Mouse (Mus musculus) gastrocnemius, postnatal 10 days (tissue): ENCODE results near the gene Cacnb2. TPM values are rescaled to one million over a fixed set of nuclear protein-coding genes. Genes with fewer than 3 reads are reported as not detected.
"Not testable (repeated sequence)": the region's sequence is repeated elsewhere in the genome, so short reads cannot be mapped to it uniquely, and the experiment has no call there.

Source experiments
- DNase-seq: peaks from one replicate; pipeline ENCODE4 v3.0.0; 2021; ENCODE audit warnings: mixed read lengths
- total RNA-seq, 2 experiments: library from RNA; stranded (reverse); gene quantifications; 2 replicates each; pipeline ENCODE4 v1.2.3; 2021

Cacnb2 gene
- total RNA-seq, 2 experiments from 2014 or later, result 1.6 to 1.8 TPM

DNA sequence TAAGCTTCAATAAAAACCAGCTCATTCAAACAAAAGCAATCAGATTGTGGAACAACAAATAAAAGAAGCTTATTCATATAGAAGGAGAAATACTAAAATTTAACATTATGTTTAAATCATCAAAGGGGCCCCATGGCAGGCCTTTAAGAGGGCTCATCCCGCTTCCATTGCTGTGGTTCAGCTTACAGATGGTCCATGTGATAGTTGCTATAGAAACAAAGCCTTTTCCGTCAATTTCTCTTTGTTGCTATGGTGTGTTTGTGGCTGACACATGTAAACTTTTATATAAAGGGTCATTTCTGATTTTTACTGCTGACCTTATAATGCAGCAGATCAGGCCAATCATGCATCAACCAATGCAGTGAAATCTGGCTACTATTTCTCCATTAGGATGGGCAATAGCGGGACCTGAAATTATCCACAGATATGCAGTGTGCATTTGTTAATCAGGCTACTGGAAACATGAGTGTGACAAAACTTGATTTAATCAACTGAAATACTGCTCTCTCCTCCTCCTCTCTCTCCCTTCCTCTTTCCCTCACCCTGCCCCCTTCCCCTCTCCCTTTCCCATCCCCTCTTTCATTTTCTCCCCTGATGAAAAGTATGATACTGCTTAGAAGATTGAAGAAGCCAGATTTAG is 54.4 kb downstream of the Cacnb2 start:
- no peak for DNase-seq

DNA sequence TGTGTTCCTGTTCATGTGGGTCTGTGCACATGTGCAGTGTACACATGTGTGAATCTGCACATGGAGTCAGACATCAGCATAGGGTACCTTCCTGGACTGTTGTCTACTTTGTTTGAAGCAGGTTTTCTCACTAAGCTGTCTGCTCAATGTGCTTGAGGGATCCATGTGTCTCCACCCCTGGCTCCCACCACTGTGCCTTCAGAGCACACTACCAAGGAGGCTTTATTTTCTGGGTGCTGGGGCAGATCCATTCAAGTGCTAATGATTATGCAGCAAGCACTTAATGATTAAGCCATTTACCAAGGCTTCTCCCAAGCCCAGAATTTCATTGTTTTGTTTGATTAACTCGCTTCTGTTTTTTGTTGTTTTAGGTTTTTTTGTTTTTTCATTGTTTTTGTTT is 62.3 kb downstream of the Cacnb2 start:
- DNase-seq, result no peak

DNA sequence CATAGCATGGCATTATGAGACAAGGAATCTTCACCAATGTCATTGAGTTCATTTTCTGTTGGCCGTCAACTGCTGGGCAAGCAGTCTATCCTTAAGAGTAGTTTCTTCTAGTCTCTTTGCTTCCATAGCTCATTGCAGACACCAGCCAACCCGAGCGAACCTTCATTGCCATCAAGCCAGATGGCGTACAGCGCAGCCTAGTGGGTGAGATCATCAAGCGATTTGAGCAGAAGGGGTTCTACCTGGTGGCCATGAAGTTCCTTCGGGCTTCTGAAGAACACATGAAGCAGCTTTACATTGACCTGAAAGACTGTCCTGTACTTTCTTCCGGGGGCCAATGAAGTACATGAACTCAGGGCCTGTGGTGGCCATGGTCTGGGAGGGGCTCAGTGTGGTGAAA is 69.2 kb downstream of the Cacnb2 start:
- no peak for DNase-seq

DNA sequence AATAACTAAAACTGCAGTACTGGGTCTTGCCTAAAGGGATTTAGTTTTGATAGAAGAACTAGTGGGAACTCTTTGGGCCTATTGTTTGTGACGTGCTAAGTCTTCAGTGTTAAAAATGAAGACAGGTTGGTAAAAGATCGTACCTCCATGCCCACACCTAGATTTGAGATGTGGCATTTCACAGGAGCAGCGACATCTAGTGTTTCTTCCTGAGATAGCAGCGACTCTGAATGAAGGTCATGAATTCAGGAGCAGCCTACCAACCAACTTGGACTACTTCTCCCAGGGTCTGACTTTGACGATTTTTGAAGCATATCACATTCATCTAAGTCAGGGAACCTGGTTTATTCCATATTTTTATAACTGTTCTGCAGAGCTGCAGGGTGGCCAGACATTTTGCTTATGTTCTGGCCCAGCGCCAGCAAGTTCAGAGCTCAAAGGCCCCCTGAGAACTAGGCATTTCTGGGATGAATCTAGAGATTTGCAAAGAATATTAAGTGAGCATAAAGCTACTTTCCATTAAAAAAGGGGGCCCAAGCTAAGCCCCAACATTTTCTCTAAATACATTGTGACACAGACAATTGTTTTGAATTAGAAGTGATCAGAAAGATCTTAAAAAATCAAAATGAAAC is 74.1 kb downstream of the Cacnb2 start:
- peak; percentile 14 for DNase-seq

DNA sequence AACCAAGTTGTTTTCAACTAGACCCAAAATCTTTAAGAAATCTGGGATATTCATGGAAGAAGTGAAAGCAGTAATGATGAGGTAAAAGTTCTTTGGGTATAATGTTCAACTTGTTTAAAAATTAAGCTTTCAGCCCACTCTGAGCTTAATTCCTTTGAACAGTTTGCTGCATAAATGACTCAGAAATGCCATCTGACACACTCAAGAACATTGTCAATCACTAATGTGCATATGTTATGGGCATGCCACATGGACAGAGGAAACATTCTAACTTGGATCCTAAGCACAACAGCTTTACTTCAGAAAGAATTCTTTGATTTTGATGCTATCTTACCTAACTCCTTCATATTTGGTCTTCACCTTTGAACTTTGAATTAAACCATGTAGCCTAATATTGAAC is 81.3 kb downstream of the Cacnb2 start:
- DNase-seq, result no peak

DNA sequence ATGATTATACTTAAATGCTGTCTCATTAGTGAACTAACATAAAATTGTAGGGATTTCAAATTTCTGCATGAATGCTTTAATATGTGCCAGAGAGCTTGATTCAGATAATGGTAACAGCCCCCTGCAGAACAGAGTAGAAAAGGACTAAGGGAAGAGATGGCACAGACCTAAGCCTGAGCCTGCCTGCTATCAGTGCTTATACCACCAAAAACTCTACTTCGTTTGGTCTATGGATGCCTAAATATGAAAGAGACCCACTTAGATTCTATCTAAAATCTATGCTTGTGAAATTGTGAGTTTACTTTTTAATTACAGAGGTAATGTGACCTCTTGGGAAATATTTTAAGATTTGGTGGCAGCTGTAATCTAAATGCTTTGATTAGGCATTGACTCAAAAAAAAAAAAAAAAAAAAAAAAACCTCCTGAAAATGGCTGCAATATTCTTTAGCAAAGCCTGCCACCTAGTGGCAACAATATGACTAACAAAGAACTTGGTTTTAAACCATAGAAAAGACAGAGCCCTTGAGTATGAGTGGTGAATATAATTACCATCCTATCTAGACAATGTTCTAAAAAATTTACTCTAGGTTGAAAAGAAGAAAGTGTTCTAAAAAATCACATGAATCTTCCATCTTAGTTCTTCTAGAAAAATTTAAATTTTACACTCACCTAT is 100.2 kb downstream of the Cacnb2 start:
- peak; percentile 7 for DNase-seq

DNA sequence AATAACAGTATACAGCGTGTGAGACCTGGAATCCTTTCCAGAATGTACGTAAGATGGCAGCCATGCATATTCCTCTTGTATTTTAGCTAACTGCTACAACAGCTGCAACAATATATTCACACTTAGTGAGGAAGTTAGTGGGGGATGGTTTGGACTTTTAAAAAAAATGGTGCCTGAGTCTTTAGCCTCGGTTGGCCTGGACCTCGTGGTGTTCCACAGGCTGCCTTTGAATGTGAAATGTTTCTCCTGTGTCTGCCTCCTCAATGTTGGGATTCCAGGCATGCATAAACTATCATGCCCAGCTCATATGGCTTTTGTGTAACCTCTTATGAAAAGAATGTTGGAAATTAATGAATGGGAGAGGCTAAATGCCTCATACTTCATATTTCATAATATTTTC is 100.8 kb downstream of the Cacnb2 start:
- DNase-seq, result no peak

DNA sequence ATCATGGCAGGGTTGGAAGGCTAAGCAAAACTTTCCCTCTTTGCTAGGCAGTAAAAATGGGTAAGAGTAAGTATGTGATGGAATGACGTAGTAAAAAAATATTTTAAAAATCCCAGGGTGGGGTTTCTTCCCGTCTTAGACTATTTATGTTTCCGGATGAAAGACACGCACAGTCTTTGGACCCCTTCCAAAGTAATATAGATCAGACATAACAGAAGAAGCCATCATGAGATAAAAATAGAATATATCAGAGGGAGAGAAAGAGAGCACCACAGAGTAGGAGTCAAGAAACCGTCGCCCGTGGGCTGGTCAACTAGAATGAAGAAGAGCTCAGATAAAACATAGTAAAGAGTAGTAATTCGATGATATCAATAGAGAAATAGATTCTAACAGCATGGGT is 107.4 kb downstream of the Cacnb2 start:
- no peak for DNase-seq

DNA sequence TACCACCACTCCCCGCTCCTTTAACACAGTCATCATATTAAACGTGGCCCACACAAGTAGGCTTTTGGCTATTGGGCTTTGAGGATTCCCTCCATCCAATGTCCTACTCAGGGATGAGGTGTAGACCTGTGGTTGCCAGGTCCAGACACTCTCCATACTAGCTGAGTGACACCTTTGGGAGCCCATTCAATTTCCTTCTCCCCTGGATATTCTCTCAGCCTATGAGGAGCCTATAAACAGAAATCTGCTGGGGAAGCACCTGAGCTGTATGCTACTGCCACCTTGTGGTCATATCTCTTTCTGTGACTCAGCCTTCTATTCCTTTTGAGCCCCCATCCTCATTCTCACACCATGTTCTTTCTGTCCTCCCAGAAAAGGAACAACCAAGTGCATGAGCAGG is 108.9 kb downstream of the Cacnb2 start:
- DNase-seq, result no peak

DNA sequence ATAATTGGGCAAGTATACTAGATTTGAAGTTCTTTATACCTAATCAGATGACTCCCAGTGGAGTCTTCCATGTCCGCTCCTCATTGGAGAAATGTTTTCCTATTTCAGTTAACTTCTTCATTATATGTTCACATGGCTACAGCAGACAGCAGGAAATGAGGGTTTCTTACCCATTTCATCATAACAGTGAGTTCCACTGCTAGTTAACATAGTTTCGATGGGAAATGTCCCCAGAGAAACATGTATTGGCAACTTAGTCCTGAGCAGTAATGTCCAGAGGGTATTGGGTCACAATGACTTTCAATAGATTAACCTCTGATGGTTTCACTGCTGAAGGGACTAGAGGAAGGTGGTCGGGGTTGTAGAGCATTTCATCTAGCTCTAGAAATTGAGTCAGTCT is 110.2 kb downstream of the Cacnb2 start:
- no peak for DNase-seq

DNA sequence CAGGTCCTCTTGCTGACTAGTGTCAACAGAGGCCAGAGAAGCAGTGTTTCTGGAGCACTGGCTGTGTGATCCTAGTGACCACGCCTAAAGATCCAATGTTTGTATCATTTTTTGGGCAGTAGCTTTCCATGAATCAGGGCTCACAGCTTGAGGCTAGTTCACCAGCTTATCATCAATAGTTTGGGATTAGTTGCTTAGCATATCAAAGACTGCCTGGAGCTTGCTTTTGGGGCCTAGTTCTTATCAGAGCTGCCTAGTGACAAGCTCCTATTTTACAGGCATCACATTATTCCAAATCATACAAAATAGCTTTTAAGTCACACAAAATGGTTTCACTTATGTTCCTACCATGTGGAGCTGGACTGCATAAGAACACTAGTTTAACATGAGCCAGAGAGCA is 113.8 kb downstream of the Cacnb2 start:
- DNase-seq, result no peak

DNA sequence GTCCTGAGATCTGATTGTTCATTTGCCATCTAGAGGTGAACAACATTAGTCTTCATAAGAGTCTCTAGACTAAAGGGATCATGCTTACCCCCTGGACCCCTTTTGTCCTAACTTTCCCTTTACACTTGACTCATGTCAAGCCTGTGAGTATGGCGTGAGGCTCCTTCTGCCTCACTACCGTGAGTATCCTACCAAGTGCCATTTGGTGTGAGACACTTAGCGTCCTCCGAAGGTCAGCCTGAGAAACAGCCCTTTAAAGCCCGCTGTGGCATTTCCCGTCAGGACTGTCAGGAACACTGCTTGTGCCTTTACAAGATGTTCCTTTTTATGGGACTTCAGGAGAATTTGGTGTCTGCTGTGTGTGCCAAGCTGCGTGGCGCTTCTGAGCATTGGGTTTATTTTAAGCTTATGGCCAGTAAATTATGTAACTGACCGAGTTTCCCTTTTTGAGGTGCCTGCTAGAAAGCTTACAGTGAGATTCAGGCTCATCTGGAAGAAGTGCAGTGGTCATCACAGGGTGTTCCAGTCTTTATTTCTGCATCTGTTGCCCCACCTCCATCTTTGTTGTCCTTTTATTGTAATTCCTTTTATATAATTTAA is 116.3 kb downstream of the Cacnb2 start:
- no peak for DNase-seq

DNA sequence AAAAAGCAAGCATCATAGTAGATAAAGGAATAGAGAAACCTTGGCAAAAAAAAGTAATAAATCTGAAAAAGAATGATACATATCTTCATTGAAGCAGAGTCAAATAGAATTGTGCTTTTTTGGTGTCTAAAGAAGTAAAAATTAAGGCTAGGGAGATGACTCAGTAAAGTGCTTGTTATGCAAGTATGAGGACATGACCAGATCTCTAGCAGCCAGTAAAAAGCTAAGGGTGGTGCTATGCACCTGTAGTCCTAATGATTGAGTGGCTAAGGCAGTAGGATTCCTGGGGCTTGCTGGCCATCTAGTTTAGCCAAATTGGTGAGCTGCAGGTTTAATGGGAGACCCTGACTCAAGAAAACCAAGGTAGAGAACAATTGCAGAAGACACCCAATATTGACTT is 122.5 kb downstream of the Cacnb2 start:
- no peak for DNase-seq

DNA sequence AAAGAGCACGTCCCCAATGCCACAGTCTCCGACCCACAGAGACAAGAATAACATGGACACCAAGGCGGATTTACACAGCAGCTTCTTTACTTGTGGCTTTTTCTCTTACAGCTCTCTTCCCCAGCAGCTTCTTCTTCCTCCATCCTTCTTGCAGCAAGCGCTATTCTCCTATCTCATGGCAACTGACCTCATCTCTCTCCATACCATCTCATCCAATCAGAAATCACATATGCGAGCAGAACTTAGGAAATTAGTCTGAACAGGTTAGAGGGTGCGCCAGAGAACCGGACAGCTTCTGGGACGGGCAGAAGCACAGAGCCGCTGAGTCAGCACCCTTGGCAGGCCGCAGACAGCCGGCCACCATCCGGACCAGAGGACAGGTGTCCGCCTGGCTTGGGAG is 123.7 kb downstream of the Cacnb2 start:
- DNase-seq, result not testable (repeated sequence)

DNA sequence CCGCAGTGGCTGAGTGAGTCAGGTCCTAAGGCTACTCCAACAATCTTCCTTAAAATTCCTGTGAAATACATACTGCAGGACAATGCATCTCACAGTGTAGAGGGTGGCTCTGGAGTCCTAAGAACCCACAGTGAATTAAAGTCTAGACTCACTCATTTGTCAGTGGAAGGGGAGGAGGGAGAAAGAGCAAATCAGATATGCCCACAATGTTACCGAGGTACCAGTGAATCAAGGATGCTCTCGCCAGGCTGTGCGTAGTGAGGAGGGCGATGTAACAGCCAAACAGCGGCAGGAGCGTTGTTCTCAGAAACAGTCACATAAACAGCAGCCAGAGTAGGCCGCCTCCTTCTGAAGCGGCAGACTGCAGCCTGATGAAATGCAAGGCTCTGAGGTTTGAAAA is 136.0 kb downstream of the Cacnb2 start:
- DNase-seq, result no peak

DNA sequence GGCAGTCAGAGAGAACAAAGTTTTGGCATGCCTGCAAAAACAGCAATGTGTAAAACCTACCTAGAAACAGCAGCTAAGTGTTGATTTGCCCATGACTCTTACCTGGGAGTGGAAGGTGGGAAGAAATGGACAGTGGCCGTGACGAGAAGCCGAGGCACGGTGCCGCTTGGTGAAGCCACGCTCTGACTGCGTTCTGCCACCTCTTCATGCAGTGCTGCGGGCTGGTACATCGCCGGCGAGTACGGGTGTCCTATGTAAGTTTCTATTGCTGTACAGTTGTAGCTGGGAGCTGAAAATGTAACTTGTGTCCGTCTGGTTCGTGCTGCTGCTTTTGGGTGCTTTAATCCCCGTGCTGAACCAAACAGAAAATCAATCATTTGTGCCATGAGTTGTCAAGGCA is 136.6 kb downstream of the Cacnb2 start:
- DNase-seq, result no peak

DNA sequence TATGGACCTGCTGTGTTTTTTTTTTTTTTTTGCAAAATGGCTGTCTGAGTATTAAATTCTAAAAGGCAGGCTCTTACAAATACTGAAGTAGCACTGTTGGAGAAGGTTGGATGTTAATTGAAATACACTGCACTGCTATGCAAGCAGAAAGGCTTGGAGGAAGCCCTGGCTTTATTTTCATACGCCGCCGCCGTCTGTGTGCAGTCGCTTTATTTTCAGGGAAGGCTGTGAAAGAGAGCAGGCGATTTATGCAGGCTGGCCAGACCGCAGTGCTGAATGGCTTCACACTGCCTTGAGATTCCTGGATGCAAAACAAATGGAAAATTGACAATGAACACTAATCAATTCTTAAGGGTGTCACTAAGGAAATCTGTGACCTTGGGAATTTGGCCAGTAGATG is 137.5 kb downstream of the Cacnb2 start:
- DNase-seq, result no peak

DNA sequence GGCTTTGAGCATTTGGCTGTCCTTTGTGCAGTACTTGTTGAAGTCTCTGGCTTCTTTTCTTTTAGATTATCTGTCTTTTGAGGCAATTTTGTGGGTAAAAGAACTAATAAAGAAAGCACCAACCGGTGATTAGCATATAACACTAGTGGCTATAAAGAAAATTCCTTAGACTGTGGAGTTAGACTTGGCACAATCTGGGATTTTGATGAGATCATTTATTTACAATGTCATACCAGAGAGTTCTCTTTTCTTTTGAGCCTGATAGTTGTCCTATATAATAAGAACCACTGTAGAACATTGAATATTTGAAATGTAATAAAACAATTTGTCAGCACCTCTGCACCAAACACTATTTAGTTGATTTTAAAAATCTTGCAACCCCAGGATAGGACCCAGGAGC is 141.9 kb downstream of the Cacnb2 start:
- no peak for DNase-seq

DNA sequence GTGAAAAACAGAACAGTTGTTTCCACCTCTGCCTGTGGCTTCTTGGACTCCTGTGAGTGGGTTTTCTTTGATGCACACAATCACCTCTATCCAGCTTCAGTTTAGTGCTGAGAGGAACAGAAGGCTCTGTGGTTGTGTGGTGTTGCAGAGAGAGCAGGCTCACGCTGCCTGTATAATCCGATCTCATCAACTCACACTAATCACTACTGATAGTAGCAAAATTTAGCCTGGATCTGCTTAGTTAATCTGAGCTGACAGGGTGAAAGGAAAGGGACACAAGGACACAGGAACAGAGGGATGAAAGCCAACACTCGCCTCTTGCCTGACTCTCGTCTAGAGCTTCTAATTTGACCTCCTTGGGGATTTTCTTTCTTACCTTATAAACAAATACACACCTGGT is 160.0 kb downstream of the Cacnb2 start:
- DNase-seq, result no peak

DNA sequence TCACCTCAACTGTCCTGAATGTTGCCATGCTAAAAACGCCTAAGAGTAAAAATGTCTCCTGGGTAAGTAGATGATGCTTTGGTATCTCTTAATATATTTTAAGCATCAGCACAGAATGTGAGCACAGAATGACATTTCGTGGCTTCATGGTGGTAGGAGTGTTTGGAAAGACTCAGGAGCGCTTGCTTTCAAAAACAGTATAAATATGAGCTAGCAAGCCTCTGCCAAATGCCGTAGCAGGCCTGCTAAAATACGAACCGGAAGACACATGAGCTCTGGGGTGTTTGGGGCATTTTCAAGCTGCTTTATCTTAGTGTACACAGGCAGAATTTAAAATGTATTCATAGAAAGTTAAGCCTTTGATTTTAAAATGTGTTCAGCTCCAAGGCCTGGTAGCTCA is 161.0 kb downstream of the Cacnb2 start:
- DNase-seq, result no peak

DNA sequence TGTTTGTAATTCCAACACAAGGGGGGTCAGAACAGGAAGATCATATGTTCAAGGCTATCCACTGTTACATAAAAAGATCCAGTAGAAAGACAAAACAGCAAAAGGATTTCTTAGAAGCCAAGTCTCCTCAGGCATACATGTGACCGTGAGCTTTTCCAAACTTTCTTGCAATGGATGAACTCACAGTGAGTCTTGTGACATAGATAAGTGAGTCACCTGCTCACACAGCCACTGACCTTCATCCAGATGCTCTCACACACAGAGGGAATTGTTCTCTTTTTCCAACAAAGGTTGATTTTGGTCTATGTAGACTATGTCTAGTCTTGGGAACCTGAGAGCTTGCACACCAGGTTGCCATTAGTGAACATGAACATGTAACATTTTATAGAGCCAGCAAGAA is 166.6 kb downstream of the Cacnb2 start:
- DNase-seq, result no peak

DNA sequence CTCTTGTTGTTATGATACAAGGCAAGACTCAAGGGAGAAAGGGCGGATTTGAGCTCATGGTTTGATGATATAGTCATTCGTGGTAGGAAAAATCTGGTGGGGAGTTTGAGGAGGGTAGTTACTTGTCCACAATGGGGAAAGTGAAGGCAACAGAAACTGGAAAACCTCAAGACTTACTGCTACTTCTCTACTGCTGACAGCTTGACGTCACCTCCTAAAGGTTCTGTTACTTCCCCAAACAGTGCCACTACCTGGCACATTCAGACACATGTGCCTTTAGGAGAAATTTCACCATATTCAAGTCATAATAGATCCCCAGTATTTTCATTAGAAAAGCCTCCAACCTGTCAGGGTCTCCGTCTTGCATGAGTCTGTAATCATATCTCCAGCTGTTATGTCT is 167.7 kb downstream of the Cacnb2 start:
- no peak for DNase-seq

DNA sequence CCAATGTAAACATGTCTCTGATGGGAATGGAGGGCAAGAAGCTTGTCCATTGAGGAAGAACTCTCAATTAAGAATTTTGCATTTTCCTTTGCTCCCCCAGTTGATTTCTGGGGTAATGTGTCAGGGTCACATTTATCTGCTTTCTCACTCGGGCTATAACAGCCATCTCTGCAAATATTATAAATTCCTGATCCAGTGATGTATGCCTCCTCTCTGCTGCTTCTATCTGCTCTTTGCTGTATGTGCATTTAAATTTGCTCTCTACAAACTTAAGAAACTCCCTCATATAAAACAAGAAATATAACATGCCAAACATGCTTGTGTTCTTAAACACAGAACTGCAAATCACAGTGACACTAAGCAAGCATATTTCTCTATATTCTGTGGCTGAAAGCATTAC is 171.5 kb downstream of the Cacnb2 start:
- DNase-seq, result no peak
